8 mouse cellular contexts compared by ENCODE assay signal in genomic region chr5:116420759-116421225, GRCm38 (mm10). TPM values are rescaled to one million over a fixed set of nuclear protein-coding genes. Genes with fewer than 3 reads are reported as not detected.
A peak's percentile ranks its signal among the peaks of the same experiment; 100 is the strongest.
DNase-seq lines count a peak whose midpoint lies in the region; ATAC-seq and TF ChIP-seq lines count a peak whose summit lies in the region.

No protein-coding gene starts in this region.

- H3K36me3 ChIP-seq in hindbrain, embryonic 14.5 days (replicated peaks; ENCODE audit: control insufficient read depth, insufficient read depth): no peaks in the 10 kb centered on the region
- no peaks in the 10 kb centered on the region for H3K36me3 ChIP-seq in lung, embryonic 14.5 days (ENCODE audit: insufficient read depth)
- H3K36me3 ChIP-seq in stomach, embryonic 16.5 days (ENCODE audit: control insufficient read depth, insufficient read depth, low read length): no peaks in the 10 kb centered on the region

- H3K9me3 ChIP-seq in hindbrain, embryonic 14.5 days (ENCODE audit: control insufficient read depth, low read length): no peaks in the 10 kb centered on the region
- no peaks in the 10 kb centered on the region for H3K9me3 ChIP-seq in lung, embryonic 14.5 days (ENCODE audit: low read depth, low read length)
- H3K9me3 ChIP-seq in stomach, embryonic 16.5 days (replicated peaks; ENCODE audit: control insufficient read depth, low read length): no peaks in the 10 kb centered on the region

- no peak overlapping the region for H3K4me3 ChIP-seq in hindbrain, embryonic 14.5 days (replicated peaks; ENCODE audit: low read length)
- peak overlapping the region; percentile 12; the same call in 1 of the 2 replicates for H3K4me3 ChIP-seq in lung, embryonic 14.5 days (ENCODE audit: low read depth, low read length)
- peak overlapping the region; percentile 46 for H3K4me3 ChIP-seq in stomach, embryonic 16.5 days (replicated peaks; ENCODE audit: low read length)

- WGBS in hindbrain, embryonic 14.5 days: 6% methylated on average over 6 of the region's 6 CpGs
- WGBS in lung, embryonic 14.5 days: 9% methylated on average over 6 of the region's 6 CpGs
- 11% methylated on average over 6 of the region's 6 CpGs for whole genome bisulfite sequencing in stomach, embryonic 16.5 days

- no peak overlapping the region for H3K4me2 ChIP-seq in hindbrain, embryonic 14.5 days (replicated peaks)
- peak overlapping the region; percentile 46 for H3K4me2 ChIP-seq in lung, embryonic 14.5 days
- H3K4me2 ChIP-seq in stomach, embryonic 16.5 days (ENCODE audit: low read depth, low read length): peak overlapping the region; percentile 58

- no peak for DNase-seq in frontal cortex, postnatal 25 days (ENCODE audit: low spot score in 2 of 2)
- DNase-seq in ES-CJ7 (ENCODE audit: low read depth, low spot score): peak; percentile 78
- DNase-seq in fibroblast of lung, adult 2 months (ENCODE audit: low read depth): peak; percentile 63
- DNase-seq in hindbrain, embryonic 14.5 days (ENCODE audit: low spot score): no peak
- DNase-seq in lung, embryonic 14.5 days: peak; percentile 70
- DNase-seq in testis, postnatal 10 days (ENCODE audit: low spot score): no peak

- H3K27me3 ChIP-seq in hindbrain, embryonic 14.5 days (ENCODE audit: control insufficient read depth, insufficient read depth, low read length): no peaks in the 10 kb centered on the region
- H3K27me3 ChIP-seq in lung, embryonic 14.5 days (ENCODE audit: insufficient read depth, low read length): no peaks in the 10 kb centered on the region
- H3K27me3 ChIP-seq in stomach, embryonic 16.5 days (ENCODE audit: control insufficient read depth, insufficient read depth, low read length): no peaks in the 10 kb centered on the region

- peaks cover 17% of the 10 kb centered on the region for H3K4me1 ChIP-seq in hindbrain, embryonic 14.5 days (replicated peaks; ENCODE audit: control insufficient read depth, insufficient read depth, low read length)
- peaks cover 29% of the 10 kb centered on the region for H3K4me1 ChIP-seq in lung, embryonic 14.5 days (ENCODE audit: insufficient read depth)
- H3K4me1 ChIP-seq in stomach, embryonic 16.5 days (ENCODE audit: control insufficient read depth, insufficient read depth, low read length): peaks cover 50% of the 10 kb centered on the region

- no peak overlapping the region; the same call in 1 of the 2 replicates for H3K9ac ChIP-seq in hindbrain, embryonic 14.5 days
- H3K9ac ChIP-seq in lung, embryonic 14.5 days: peak overlapping the region; percentile 33
- H3K9ac ChIP-seq in stomach, embryonic 16.5 days (ENCODE audit: low read length): peak overlapping the region; percentile 71

- TF ChIP-seq CTCF in lung, embryonic 14.5 days (IDR thresholded peaks at IDR 0.05; ENCODE audit: low read depth): no peak

- ATAC-seq in frontal cortex, adult (ENCODE audit: low TSS enrichment): peak; percentile 47; the same call in 1 of the 2 replicates
- 0 out of 2 replicates have a peak, but pooled peaks have one; percentile 51 for ATAC-seq in hindbrain, embryonic 14.5 days (ENCODE audit: low FRiP score)
- peak; percentile 77 for ATAC-seq in lung, embryonic 14.5 days (ENCODE audit: insufficient read depth)
- ATAC-seq in stomach, embryonic 16.5 days (ENCODE audit: insufficient read depth, low FRiP score): peak; percentile 77

- H3K27ac ChIP-seq in hindbrain, embryonic 14.5 days: peak overlapping the region; percentile 16; the same call in 1 of the 2 replicates
- peak overlapping the region; percentile 85 for H3K27ac ChIP-seq in lung, embryonic 14.5 days (ENCODE audit: low read depth)
- peak overlapping the region; percentile 94 for H3K27ac ChIP-seq in stomach, embryonic 16.5 days (ENCODE audit: low read length)

RNA-seq across cellular contexts. Expression of gene Hspb8, which starts 1.9 kb away (rescaled TPM):
- 4.7 and 5.6 TPM in 2 replicates for polyA plus RNA-seq in hindbrain, embryonic 14.5 days (2014; fragmentation: Nextera tagmentation; extraction: Ambion mirVana)
- polyA plus RNA-seq in lung, embryonic 14.5 days (2014; fragmentation: Nextera tagmentation; extraction: Ambion mirVana): 8.1 and 11.1 TPM in 2 replicates
- polyA plus RNA-seq in stomach, embryonic 16.5 days (2015; fragmentation: Nextera tagmentation; extraction: Ambion mirVana): 35.8 and 38.5 TPM in 2 replicates

Comparison
In these comparisons a context has a peak if more than half of its experiments do, and no peak if none do; other contexts are left out.
1. DNase-seq: peak in ES-CJ7 (single experiment), fibroblast of lung, adult 2 months (single experiment) and lung, embryonic 14.5 days (single experiment); none in frontal cortex, postnatal 25 days (0 of 2), hindbrain, embryonic 14.5 days (single experiment) and testis, postnatal 10 days (single experiment).
2. H3K27ac ChIP-seq: peak in every context shown above with its lines; median percentile 94 in stomach, embryonic 16.5 days; 85 in lung, embryonic 14.5 days; 16 in hindbrain, embryonic 14.5 days.
3. Peak in every context shown above with its lines, with median percentiles within 50 percentile points of each other: ATAC-seq.